Mouse (Mus musculus) liver, embryonic 14.5 days (tissue): ENCODE data around the gene Ist1.

Source experiments
- CTCF ChIP-seq: IDR thresholded peaks from 2 replicates; pipeline ENCODE4 v1.5.1; 2016; ENCODE audit warnings: antibody characterized with exemption, low read depth, control low read depth
- EP300 ChIP-seq: IDR thresholded peaks from 2 replicates; pipeline ENCODE4 v1.6.1; 2016; ENCODE audit warnings: antibody characterized with exemption, low read depth

GRCm38 (mm10) chr8:109648469-109648868, 44.6 kb downstream of the Ist1 start:
- TF ChIP-seq CTCF (no peak), EP300 (no peak)
